Mouse (Mus musculus): ENCODE results near the gene Fam120a. TPM values are rescaled to one million over a fixed set of nuclear protein-coding genes. Genes with fewer than 3 reads are reported as not detected.

Fam120a gene
- polyA plus RNA-seq, 1 experiment from 2014 or later, result 13.3 TPM

DNA sequence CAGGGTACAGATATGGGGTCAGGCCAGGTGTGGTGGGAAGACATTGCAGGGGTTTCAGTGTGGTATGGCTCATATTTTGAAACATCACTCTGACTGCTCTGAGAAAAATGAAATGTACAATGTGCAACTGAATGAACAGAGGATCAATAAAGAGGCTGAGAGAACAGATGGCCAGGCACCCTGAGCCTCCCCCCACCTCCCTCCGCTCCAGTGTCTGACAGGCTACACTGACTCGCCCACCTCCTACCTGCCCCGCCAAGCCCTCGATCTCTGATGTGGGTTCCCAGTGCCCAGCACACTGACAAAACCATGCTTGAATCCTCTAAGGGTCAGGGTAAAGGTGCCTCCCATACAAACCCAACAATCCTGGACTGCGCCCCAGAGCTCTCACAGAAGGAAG is 36.6 kb downstream of the Fam120a start:
- DNase-seq (no peak), ATAC-seq (no peak)
- H3K36me3 ChIP-seq (replicated peaks; ENCODE audit: insufficient read depth, low read length), result peaks cover 59% of the 10 kb centered on the region

DNA sequence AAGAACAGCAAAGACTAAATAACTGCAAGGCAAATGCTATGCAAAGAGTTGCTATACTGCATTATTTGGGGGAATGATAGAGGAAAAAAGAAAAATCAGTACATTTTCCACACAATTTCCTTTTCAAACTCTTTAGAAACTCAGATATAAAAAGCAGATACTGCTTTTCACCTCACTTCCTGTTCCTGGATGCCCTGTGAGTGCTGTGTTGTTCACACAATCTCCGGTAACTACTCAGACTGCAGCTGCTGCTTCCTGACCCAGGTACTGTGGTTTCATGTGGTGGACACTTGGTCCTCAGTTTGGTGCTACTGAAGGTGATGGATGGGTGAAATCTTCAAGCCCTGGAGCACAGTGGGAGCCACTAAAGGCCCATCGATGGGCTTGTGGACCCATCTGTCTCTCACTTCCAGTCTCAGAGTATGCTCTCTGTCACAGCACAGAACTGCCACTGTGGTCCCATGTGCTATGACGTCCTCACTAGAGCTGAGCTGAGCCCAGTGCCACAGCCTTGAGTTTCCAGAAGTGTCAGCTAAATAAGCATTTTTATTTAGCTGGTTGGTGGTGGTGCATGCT is 38.2 kb downstream of the Fam120a start:
- no peak for DNase-seq
- H3K36me3 ChIP-seq (replicated peaks; ENCODE audit: insufficient read depth, low read length), result peaks cover 62% of the 10 kb centered on the region
- H3K4me2 ChIP-seq (ENCODE audit: low read depth, low read length), result no peak overlapping the region
- no peak overlapping the region for H3K4me3 ChIP-seq (ENCODE audit: low read depth, low read length)
- H3K27ac ChIP-seq (ENCODE audit: low read depth), result no peak overlapping the region
- no peaks in the 10 kb centered on the region for H3K27me3 ChIP-seq (ENCODE audit: insufficient read depth, low read length)
- 70% methylated on average over 3 of the region's 3 CpGs for WGBS (ENCODE audit: insufficient replicate concordance)
- no peak overlapping the region for H3K9ac ChIP-seq (replicated peaks)
- no peaks in the 10 kb centered on the region for H3K9me3 ChIP-seq (ENCODE audit: low read length)
- TF ChIP-seq EP300 (IDR thresholded peaks at IDR 0.05; ENCODE audit: low read depth) (no peak), CTCF (IDR thresholded peaks at IDR 0.05; ENCODE audit: low read depth) (no peak)
- ATAC-seq, result no peak
- H3K4me1 ChIP-seq (ENCODE audit: insufficient read depth), result no peaks in the 10 kb centered on the region

More for the DNA sequence above, 36.6 kb downstream of the Fam120a start:
- no peaks in the 10 kb centered on the region for H3K4me1 ChIP-seq (ENCODE audit: insufficient read depth)
- H3K27ac ChIP-seq (ENCODE audit: low read depth), result no peak overlapping the region
- no peaks in the 10 kb centered on the region for H3K27me3 ChIP-seq (ENCODE audit: insufficient read depth, low read length)
- H3K9ac ChIP-seq (replicated peaks), result no peak overlapping the region
- TF ChIP-seq CTCF (IDR thresholded peaks at IDR 0.05; ENCODE audit: low read depth) (no peak), EP300 (IDR thresholded peaks at IDR 0.05; ENCODE audit: low read depth) (no peak)
- 92% methylated on average over 5 of the region's 5 CpGs for WGBS (ENCODE audit: insufficient replicate concordance)
- no peak overlapping the region for H3K4me2 ChIP-seq (ENCODE audit: low read depth, low read length)
- H3K9me3 ChIP-seq (ENCODE audit: low read length), result no peaks in the 10 kb centered on the region
- no peak overlapping the region for H3K4me3 ChIP-seq (ENCODE audit: low read depth, low read length)

DNA sequence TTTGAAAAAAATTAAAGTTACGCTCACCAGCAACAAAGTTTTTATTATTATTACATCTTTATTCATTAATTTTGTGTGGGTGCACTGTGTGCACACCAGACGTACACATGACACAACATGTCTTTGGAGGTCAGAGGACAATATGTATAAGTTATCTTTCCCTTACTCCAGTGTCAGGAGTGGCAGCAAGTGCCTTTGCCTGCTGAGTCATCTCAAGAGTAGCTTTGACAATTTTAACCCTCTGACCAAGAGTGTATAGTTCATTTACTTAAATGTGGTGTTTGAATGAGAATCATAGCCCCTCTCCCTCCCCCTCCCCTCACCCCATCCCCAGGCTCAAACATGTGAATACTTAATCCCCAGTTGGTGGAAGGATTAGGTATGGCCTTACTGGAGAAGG is 40.2 kb downstream of the Fam120a start:
- peaks cover 47% of the 10 kb centered on the region for H3K36me3 ChIP-seq (replicated peaks; ENCODE audit: insufficient read depth, low read length)
- no peak overlapping the region for H3K9ac ChIP-seq (replicated peaks)
- H3K27ac ChIP-seq (ENCODE audit: low read depth), result no peak overlapping the region
- TF ChIP-seq CTCF (IDR thresholded peaks at IDR 0.05; ENCODE audit: low read depth) (no peak), EP300 (IDR thresholded peaks at IDR 0.05; ENCODE audit: low read depth) (no peak)
- peaks cover 2% of the 10 kb centered on the region; the same call in 1 of the 2 replicates for H3K4me1 ChIP-seq (ENCODE audit: insufficient read depth)
- H3K4me2 ChIP-seq (ENCODE audit: low read depth, low read length), result no peak overlapping the region
- H3K9me3 ChIP-seq (ENCODE audit: low read length), result no peaks in the 10 kb centered on the region
- WGBS (ENCODE audit: insufficient replicate concordance), result 88% methylated on average over 2 of the region's 2 CpGs
- DNase-seq (no peak), ATAC-seq (no peak)
- no peak overlapping the region for H3K4me3 ChIP-seq (ENCODE audit: low read depth, low read length)
- H3K27me3 ChIP-seq (ENCODE audit: insufficient read depth, low read length), result no peaks in the 10 kb centered on the region

DNA sequence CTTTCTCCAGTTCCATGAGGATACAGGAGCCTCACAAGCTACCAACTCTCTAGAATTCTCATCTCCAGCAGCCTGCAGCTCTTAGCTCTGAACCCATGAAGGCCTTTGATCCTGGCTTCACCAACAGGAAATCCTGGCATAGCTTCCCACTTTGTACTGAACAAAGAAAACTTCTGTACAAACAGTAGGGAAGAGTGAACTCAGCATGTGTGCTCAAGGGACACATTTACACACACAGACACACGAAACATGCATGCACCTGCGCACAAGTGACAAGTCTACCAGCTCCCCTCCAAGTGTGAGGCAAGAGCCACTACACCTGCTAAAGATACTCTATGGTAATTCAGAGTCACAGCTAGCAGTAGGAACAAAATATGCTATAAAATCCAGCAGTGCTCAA is 45.1 kb downstream of the Fam120a start:
- Histone ChIP-seq H3K27ac (ENCODE audit: low read depth) (peak overlapping the region; percentile 7; the same call in 1 of the 2 replicates), H3K36me3 (replicated peaks; ENCODE audit: insufficient read depth, low read length) (peaks cover 45% of the 10 kb centered on the region), H3K9ac (replicated peaks) (no peak overlapping the region), H3K9me3 (ENCODE audit: low read length) (no peaks in the 10 kb centered on the region), H3K4me2 (ENCODE audit: low read depth, low read length) (no peak overlapping the region), H3K4me3 (ENCODE audit: low read depth, low read length) (no peak overlapping the region), H3K4me1 (ENCODE audit: insufficient read depth) (peaks cover 17% of the 10 kb centered on the region; the same call in 1 of the 2 replicates), H3K27me3 (ENCODE audit: insufficient read depth, low read length) (no peaks in the 10 kb centered on the region)
- DNase-seq, result no peak
- 77% methylated on average over 2 of the region's 2 CpGs for WGBS (ENCODE audit: insufficient replicate concordance)
- ATAC-seq, result peak; percentile 53; the same call in 1 of the 2 replicates
- TF ChIP-seq EP300 (IDR thresholded peaks at IDR 0.05; ENCODE audit: low read depth) (no peak), CTCF (IDR thresholded peaks at IDR 0.05; ENCODE audit: low read depth) (no peak)

DNA sequence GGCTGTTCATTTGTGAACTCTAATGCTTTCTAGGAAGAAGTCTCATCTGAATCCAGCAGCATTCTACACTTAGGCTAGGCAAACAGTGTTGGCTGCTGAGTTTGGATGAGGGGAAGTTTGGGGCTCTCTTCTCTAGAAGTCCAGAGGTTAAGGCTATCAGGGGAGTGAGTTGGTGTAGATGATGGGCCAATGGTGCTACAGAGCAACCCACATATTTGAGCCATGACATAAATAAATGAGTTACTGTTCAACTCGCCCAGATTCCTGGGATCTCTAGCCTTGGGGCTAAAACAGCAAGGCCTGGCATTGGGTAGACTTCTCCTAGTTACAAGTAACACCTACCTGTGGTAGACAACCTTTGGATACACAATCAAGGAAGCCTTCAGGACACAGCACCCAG is 46.6 kb downstream of the Fam120a start:
- H3K27me3 ChIP-seq (ENCODE audit: insufficient read depth, low read length), result no peaks in the 10 kb centered on the region
- H3K9ac ChIP-seq (replicated peaks), result no peak overlapping the region
- 57% methylated on average over 1 of the region's 1 CpGs for WGBS (ENCODE audit: insufficient replicate concordance)
- H3K9me3 ChIP-seq (ENCODE audit: low read length), result no peaks in the 10 kb centered on the region
- 0 out of 2 replicates have a peak, but pooled peaks have one; percentile 40 for ATAC-seq
- H3K4me3 ChIP-seq (ENCODE audit: low read depth, low read length), result no peak overlapping the region
- peaks cover 17% of the 10 kb centered on the region; the same call in 1 of the 2 replicates for H3K4me1 ChIP-seq (ENCODE audit: insufficient read depth)
- H3K27ac ChIP-seq (ENCODE audit: low read depth), result no peak overlapping the region
- TF ChIP-seq EP300 (IDR thresholded peaks at IDR 0.05; ENCODE audit: low read depth), result no peak
- no peak for TF ChIP-seq CTCF (IDR thresholded peaks at IDR 0.05; ENCODE audit: low read depth)
- H3K4me2 ChIP-seq (ENCODE audit: low read depth, low read length), result no peak overlapping the region
- H3K36me3 ChIP-seq (replicated peaks; ENCODE audit: insufficient read depth, low read length), result peaks cover 52% of the 10 kb centered on the region
- DNase-seq, result no peak

DNA sequence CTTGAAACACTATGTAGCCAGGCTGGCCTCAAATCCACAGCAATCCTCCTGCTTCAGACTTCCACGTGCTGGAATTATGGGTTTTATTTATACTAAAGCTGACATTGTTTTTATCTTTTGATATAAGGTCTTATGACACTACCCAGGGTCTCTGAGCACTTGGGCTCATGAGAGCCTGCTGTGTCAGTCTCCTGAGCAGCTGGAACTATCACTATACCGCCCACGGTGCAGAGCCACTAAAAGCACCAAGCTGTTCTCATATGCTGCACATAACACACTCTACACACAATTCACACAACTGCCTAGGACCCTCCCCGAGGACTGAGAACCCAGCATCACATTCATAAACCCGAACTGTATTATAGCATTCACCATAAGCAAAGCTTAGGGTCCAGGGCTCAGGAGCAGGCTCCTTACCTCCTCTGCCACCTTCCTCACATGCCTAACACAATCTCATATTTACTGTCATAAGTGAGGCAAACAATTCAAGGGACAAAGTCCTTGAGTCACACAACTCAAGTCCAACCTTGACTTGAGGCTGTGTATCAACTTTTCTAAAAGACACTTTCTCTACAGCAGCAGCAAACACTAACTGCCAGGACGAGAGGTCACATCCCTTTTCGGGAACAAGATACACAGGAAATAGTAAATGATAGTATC is 47.9 kb downstream of the Fam120a start:
- peaks cover 63% of the 10 kb centered on the region for H3K36me3 ChIP-seq (replicated peaks; ENCODE audit: insufficient read depth, low read length)
- WGBS (ENCODE audit: insufficient replicate concordance), result 77% methylated on average over 7 of the region's 7 CpGs
- H3K4me2 ChIP-seq (ENCODE audit: low read depth, low read length), result no peak overlapping the region
- H3K9me3 ChIP-seq (ENCODE audit: low read length), result no peaks in the 10 kb centered on the region
- H3K9ac ChIP-seq (replicated peaks), result no peak overlapping the region
- no peak for DNase-seq
- H3K4me3 ChIP-seq (ENCODE audit: low read depth, low read length), result no peak overlapping the region
- TF ChIP-seq CTCF (IDR thresholded peaks at IDR 0.05; ENCODE audit: low read depth) (no peak), EP300 (IDR thresholded peaks at IDR 0.05; ENCODE audit: low read depth) (no peak)
- no peaks in the 10 kb centered on the region for H3K27me3 ChIP-seq (ENCODE audit: insufficient read depth, low read length)
- ATAC-seq, result no peak
- H3K4me1 ChIP-seq (ENCODE audit: insufficient read depth), result peaks cover 22% of the 10 kb centered on the region; the same call in 1 of the 2 replicates
- no peak overlapping the region for H3K27ac ChIP-seq (ENCODE audit: low read depth)
